Mouse (Mus musculus) natural killer cell, adult 2 months (primary cell): ENCODE measurements around the gene Zim1.

ENCODE experiments used
- DNase-seq, 2 experiments: peaks; one replicate each; pipeline ENCODE4 v3.0.0; 2022; ENCODE audit warnings: low spot score in 2 of 2

The Zim1 gene

DNA sequence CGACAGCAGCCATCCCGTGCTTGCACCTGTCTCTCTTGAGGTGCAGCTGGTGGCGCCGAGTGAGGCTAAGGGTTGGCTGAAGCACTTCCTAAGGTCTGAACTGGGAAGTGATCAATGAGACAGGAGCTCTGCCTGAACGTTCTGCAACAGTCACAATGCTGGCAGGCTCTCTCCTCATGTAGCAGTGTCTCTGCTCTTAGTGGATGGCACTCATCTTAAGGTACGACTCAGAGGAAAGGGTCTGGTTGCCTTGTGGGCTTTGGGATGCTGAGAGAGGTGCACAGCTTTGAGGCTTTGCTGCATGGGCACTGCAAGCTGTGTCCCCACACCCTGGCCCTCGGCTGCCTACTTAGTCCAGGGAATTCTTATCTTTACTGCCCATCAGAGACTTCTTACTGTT is 45.0 kb downstream of the Zim1 start:
- no peak for DNase-seq

DNA sequence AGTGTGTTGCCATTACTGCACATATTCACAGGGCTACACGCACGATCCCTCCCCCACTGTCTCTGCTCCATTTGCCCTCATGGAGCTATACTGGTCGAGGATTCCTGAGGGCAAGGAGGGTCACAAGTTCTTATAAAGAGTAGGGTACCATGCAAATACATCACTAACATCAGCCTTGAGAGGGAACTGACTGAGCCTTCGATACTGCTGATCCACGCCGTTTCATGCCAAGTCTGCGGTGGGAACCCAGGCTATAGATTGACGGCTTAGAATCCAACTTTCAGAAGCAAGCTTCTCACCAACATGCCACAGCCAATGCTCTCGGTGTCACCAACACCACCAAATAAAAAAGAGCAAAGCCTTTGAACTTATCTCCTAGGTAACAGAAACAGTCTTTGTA is 45.7 kb downstream of the Zim1 start:
- DNase-seq, result no peak

- DNase-seq, result no peak
Measured at GRCm38 (mm10) chr7:6645821-6646220, 50.4 kb downstream of the Zim1 start.

DNA sequence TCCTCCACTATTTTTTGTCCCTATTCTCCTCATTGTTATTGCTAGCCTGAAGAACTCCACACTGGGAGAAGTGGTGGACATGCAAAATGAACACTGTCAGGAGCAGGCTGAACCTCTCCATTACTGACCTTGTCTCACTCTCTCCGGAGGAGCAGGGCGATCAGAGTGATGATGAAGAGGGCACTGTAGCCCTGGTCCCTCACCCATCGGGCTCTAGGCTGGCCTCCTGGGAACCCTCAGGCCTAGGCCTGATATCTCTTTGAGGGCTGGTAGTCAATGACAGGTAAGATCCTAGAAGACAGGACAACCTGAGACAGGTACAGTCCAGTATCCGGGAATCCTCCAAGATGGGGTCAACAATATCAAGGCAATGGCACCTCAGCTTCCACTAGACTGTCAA is 58.2 kb downstream of the Zim1 start:
- DNase-seq, result no peak

DNA sequence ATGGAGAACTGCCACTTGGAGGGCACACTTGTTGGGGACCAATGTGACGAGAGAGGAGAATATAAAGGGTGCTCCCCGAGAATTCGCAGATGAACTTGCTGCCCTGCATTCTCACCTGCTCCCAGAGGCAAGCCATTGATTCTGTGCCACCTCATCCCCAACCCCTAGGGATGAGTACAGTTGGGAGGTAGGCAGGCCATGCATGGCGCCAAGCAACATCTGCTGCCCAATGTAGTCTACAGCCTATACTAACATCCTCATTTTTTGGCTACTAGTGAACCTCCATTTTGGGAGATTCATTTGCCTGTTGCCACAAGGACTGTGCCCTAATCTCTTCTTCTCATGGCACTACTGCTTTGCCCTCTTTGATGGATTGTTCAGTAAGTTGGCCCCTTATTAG is 59.5 kb downstream of the Zim1 start:
- no peak for DNase-seq

GRCm38 (mm10) chr7:6635831-6636230 is 60.4 kb downstream of the Zim1 start:
- DNase-seq, result no peak
